Comparison of ENCODE assay signal across 8 mouse cellular contexts in genomic region chr11:110427159-110427561, GRCm38 (mm10). TPM values are rescaled to one million over a fixed set of nuclear protein-coding genes. Genes with fewer than 3 reads are reported as not detected.
DNase-seq lines count a peak whose midpoint lies in the region; ATAC-seq and TF ChIP-seq lines count a peak whose summit lies in the region.

No protein-coding gene starts in this region.

- DNase-seq in lung, embryonic 14.5 days: peak; percentile 51
- DNase-seq in lung, postnatal 14 days: no peak
- peak; percentile 33 for DNase-seq in c-Kit-positive CD71-negative TER-119-negative erythroid progenitor cells, embryonic 14.5 days (ENCODE audit: low read depth)
- peak; percentile 56 for DNase-seq in kidney, adult 9 months
- no peak for DNase-seq in ovary, postnatal 14 days (ENCODE audit: low spot score)
- DNase-seq in cerebellum, postnatal 4 days (ENCODE audit: low spot score in 2 of 2): no peak
- no peak for DNase-seq in gastrocnemius, postnatal 4 days (ENCODE audit: low spot score in 2 of 2)

- WGBS in lung, embryonic 14.5 days: 40% methylated on average over 11 of the region's 11 CpGs
- WGBS in small intestine, adult 2 months: 21% methylated on average over 11 of the region's 11 CpGs

- peak; percentile 83; the same call in 1 of the 2 replicates for ATAC-seq in lung, embryonic 14.5 days (ENCODE audit: insufficient read depth)

- no peak overlapping the region for H3K9ac ChIP-seq in lung, embryonic 14.5 days

- TF ChIP-seq POLR2A in small intestine, adult 2 months (IDR thresholded peaks at IDR 0.05; ENCODE audit: low read depth, low read length): no peak

- H3K36me3 ChIP-seq in lung, embryonic 14.5 days (ENCODE audit: insufficient read depth): no peaks in the 10 kb centered on the region
- no peaks in the 10 kb centered on the region for H3K36me3 ChIP-seq in small intestine, adult 2 months (ENCODE audit: control insufficient read depth, insufficient read depth, low read length)

- H3K9me3 ChIP-seq in lung, embryonic 14.5 days (ENCODE audit: low read depth, low read length): no peaks in the 10 kb centered on the region

- no peak overlapping the region for H3K4me2 ChIP-seq in lung, embryonic 14.5 days

- no peak for TF ChIP-seq CTCF in lung, embryonic 14.5 days (IDR thresholded peaks at IDR 0.05; ENCODE audit: low read depth)
- no peak for TF ChIP-seq CTCF in small intestine, adult 2 months (IDR thresholded peaks at IDR 0.05; ENCODE audit: extremely low read depth, insufficient read length, insufficient replicate concordance, low read depth, low read length)

- peak overlapping the region; percentile 67; the same call in 1 of the 2 replicates for H3K27ac ChIP-seq in lung, embryonic 14.5 days (ENCODE audit: low read depth)
- peak overlapping the region; percentile 87 for H3K27ac ChIP-seq in small intestine, adult 2 months (ENCODE audit: insufficient read depth, low read depth, low read length)

- H3K27me3 ChIP-seq in lung, embryonic 14.5 days (ENCODE audit: insufficient read depth, low read length): no peaks in the 10 kb centered on the region
- H3K27me3 ChIP-seq in small intestine, adult 2 months (ENCODE audit: control insufficient read depth, insufficient read depth, low read length): no peaks in the 10 kb centered on the region

- no peak overlapping the region for H3K4me3 ChIP-seq in lung, embryonic 14.5 days (ENCODE audit: low read depth, low read length)
- peak overlapping the region; percentile 41 for H3K4me3 ChIP-seq in small intestine, adult 2 months (ENCODE audit: low read depth, low read length)

- 0 out of 2 replicates have a peak, but pooled peaks cover 3% of the 10 kb centered on the region for H3K4me1 ChIP-seq in lung, embryonic 14.5 days (ENCODE audit: insufficient read depth)
- H3K4me1 ChIP-seq in small intestine, adult 2 months (ENCODE audit: control insufficient read depth, insufficient read depth, insufficient read length, low read length): peaks cover 7% of the 10 kb centered on the region; the same call in 1 of the 2 replicates

RNA-seq across cellular contexts. Expression of gene Map2k6, which starts 28.2 kb away (rescaled TPM):
- polyA plus RNA-seq in lung, embryonic 14.5 days (2014; fragmentation: Nextera tagmentation; extraction: Ambion mirVana): 25.4 and 26.4 TPM in 2 replicates
- 0.43 and 1.5 TPM in 2 replicates for polyA plus RNA-seq in small intestine, adult 2 months (2012; rRNA removed)
- total RNA-seq in gastrocnemius, postnatal 4 days (2021): 10 to 100 TPM; 13.8 to 16.4 TPM

Comparison
In these comparisons a context has a peak if more than half of its experiments do, and no peak if none do; other contexts are left out.
1. DNase-seq: peak in lung, embryonic 14.5 days (single experiment), c-Kit-positive CD71-negative TER-119-negative erythroid progenitor cells, embryonic 14.5 days (single experiment) and kidney, adult 9 months (single experiment); none in lung, postnatal 14 days (single experiment), ovary, postnatal 14 days (single experiment), cerebellum, postnatal 4 days (0 of 2) and gastrocnemius, postnatal 4 days (0 of 2).
2. RNA of gene Map2k6, which starts 28.2 kb away (polyA plus RNA-seq): 25.4 to 26.4 TPM in lung, embryonic 14.5 days; 0.43 to 1.5 TPM in small intestine, adult 2 months; every median in the first group is over 10 times any median in the second.